Mouse (Mus musculus) urinary bladder, postnatal 10 days (tissue): ENCODE data around the gene Cd300ld2.
"Not testable (repeated sequence)": the region's sequence is repeated elsewhere in the genome, so short reads cannot be mapped to it uniquely, and the experiment has no call there.

Experiments
- DNase-seq: peaks from one replicate; pipeline ENCODE4 v3.0.0; 2022; ENCODE audit warnings: low spot score

Gene Cd300ld2

GRCm38 (mm10) chr11:115016093-115016492, at the start of gene Cd300ld2:
TSS of gene Cd300ld2 (minus strand) at chr11:115016193.
- not testable (repeated sequence) for DNase-seq

- DNase-seq, result no peak
Measured at GRCm38 (mm10) chr11:115062077-115062476, 46.1 kb upstream of the Cd300ld2 start, which contains the start of gene Cd300e. TSS of gene Cd300e (minus strand) at chr11:115062177.

GRCm38 (mm10) chr11:115059797-115060196, 43.8 kb upstream of the Cd300ld2 start:
- DNase-seq, result no peak

GRCm38 (mm10) chr11:115058701-115059100, 42.7 kb upstream of the Cd300ld2 start:
- DNase-seq, result no peak

- no peak for DNase-seq
Measured at GRCm38 (mm10) chr11:115054537-115054936, 38.5 kb upstream of the Cd300ld2 start.

GRCm38 (mm10) chr11:115052991-115053390, 37.0 kb upstream of the Cd300ld2 start:
- DNase-seq, result no peak

GRCm38 (mm10) chr11:115052206-115052605, 36.2 kb upstream of the Cd300ld2 start:
- no peak for DNase-seq

GRCm38 (mm10) chr11:115049282-115049895, 33.4 kb upstream of the Cd300ld2 start:
- no peak for DNase-seq

GRCm38 (mm10) chr11:115048259-115048658, 32.3 kb upstream of the Cd300ld2 start, which contains the start of gene Cd300ld3:
TSS of gene Cd300ld3 (minus strand) at chr11:115048409.
- no peak for DNase-seq

- not testable (repeated sequence) for DNase-seq
Measured at GRCm38 (mm10) chr11:115037669-115038068, 21.7 kb upstream of the Cd300ld2 start, which contains the start of gene Cd300ld5. TSS of gene Cd300ld5 (minus strand) at chr11:115037769.

- not testable (repeated sequence) for DNase-seq
Measured at GRCm38 (mm10) chr11:115026912-115027311, 10.9 kb upstream of the Cd300ld2 start, which contains the start of gene Cd300ld4. TSS of gene Cd300ld4 (minus strand) at chr11:115027012.

- no peak for DNase-seq
Measured at GRCm38 (mm10) chr11:115004070-115004469, 11.9 kb downstream of the Cd300ld2 start.

GRCm38 (mm10) chr11:115001474-115002040, 14.4 kb downstream of the Cd300ld2 start, which contains the start of gene Cd300c2:
TSS of gene Cd300c2 (minus strand) at chr11:115001880.
- DNase-seq, result no peak

- DNase-seq, result no peak
Measured at GRCm38 (mm10) chr11:114989793-114990192, 26.2 kb downstream of the Cd300ld2 start, which contains the start of gene Cd300ld. TSS of gene Cd300ld (minus strand) at chr11:114989922.

GRCm38 (mm10) chr11:114981866-114982265, 34.1 kb downstream of the Cd300ld2 start:
- DNase-seq, result no peak

- no peak for DNase-seq
Measured at GRCm38 (mm10) chr11:114972726-114973125, 43.3 kb downstream of the Cd300ld2 start.

GRCm38 (mm10) chr11:114968752-114969207, 47.2 kb downstream of the Cd300ld2 start, which contains the start of gene Cd300c:
TSS of gene Cd300c (minus strand) at chr11:114969157.
- DNase-seq, result no peak

GRCm38 (mm10) chr11:114965182-114965828, 50.7 kb downstream of the Cd300ld2 start:
- DNase-seq, result no peak

GRCm38 (mm10) chr11:114960369-114960768, 55.6 kb downstream of the Cd300ld2 start:
- no peak for DNase-seq
